Comparison of ENCODE assay signal across 20 mouse cellular contexts in the genomic region with DNA sequence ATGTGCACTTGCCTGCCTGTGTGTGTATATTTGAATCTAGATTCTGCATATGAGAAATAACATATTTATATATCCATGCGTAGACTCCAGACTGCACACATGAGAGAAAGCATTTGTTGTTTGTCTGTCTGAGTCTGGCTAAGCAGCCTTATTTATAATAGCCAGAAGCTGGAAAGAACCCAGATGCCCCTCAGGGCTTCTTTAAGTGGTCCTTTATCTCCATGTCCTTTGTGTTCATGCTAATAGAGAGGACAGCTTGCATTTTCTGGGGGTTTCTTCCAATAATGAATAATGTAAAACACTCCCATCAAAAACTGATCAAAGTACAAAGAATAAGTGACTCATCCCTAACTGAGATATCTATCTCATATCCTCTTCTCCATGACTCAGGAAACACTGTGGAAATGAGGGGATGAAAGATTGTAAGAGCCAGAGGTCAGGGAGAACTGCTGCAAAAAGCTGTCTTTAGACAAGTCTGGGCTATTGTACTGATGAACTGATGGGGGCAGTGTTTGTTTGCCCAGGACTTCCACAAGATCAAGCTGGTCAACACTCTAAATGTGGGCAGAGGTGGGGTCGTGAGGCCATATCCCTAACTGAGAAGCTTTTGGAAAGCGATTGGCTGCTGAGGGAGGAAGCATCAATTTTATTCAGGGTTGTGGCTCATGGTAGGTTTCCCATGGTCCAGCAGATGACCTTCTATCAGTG. TPM values are rescaled to one million over a fixed set of nuclear protein-coding genes. Genes with fewer than 3 reads are reported as not detected.
"Had no signal": no experiment of that assay in that cellular context is flagged by ENCODE, and none has a peak within 500 bp of the region (broad histone marks: within the 10 kb centered on the region; RNA-seq: fewer than 3 reads in every experiment).

No protein-coding gene starts in this region.

RNA-seq across cellular contexts. Expression of a gene that starts 2.2 kb away (rescaled TPM):
- total RNA-seq: layer of hippocampus, adult 18-20 months; layer of hippocampus, postnatal 14 days; left cerebral cortex, adult 8-10 months; left cerebral cortex, postnatal 14 days; left cerebral cortex, postnatal 4 days; megakaryocyte progenitor cell, adult 5-6 weeks; megakaryocyte-erythroid progenitor cell, adult 5-6 weeks; monocyte, adult 5-6 weeks; neutrophil, adult 5-6 weeks had no signal
- polyA plus RNA-seq: kidney, embryonic 16.5 days; limb, embryonic 12.5 days; limb, embryonic 15.5 days; liver, embryonic 11.5 days; liver, embryonic 15.5 days; lung, embryonic 15.5 days; midbrain, embryonic 12.5 days; midbrain, embryonic 16.5 days; myocyte; neural tube, embryonic 13.5 days; thymus, postnatal 0 days had no signal
